Comparison of ENCODE assay signal across 7 mouse cellular contexts in genomic region chr10:24712367-24712761, GRCm38 (mm10). TPM values are rescaled to one million over a fixed set of nuclear protein-coding genes. Genes with fewer than 3 reads are reported as not detected.
A peak's percentile ranks its signal among the peaks of the same experiment; 100 is the strongest.
DNase-seq lines count a peak whose midpoint lies in the region; ATAC-seq lines count a peak whose summit lies in the region.

No protein-coding gene starts in this region.

- no peaks in the 10 kb centered on the region for H3K36me3 ChIP-seq in forebrain, embryonic 16.5 days (ENCODE audit: control insufficient read depth, insufficient read depth)
- no peaks in the 10 kb centered on the region for H3K36me3 ChIP-seq in liver, embryonic 15.5 days (replicated peaks)

- H3K9ac ChIP-seq in forebrain, embryonic 16.5 days (replicated peaks; ENCODE audit: low read depth, low read length) = peak overlapping the region; percentile 71
- peak overlapping the region; percentile 54; the same call in 1 of the 2 replicates for H3K9ac ChIP-seq in liver, embryonic 15.5 days

- WGBS in forebrain, embryonic 16.5 days = 13% methylated on average over 15 of the region's 15 CpGs
- 10% methylated on average over 15 of the region's 15 CpGs for WGBS in liver, embryonic 15.5 days (ENCODE audit: insufficient replicate concordance)

- peaks cover 7% of the 10 kb centered on the region for H3K4me1 ChIP-seq in forebrain, embryonic 16.5 days (replicated peaks; ENCODE audit: control insufficient read depth, insufficient read depth, low read length)
- peaks cover 8% of the 10 kb centered on the region for H3K4me1 ChIP-seq in liver, embryonic 15.5 days (replicated peaks)

- DNase-seq in 416B (ENCODE audit: low read depth) (peak; percentile 21), A20 (ENCODE audit: low read depth, low spot score) (peak; percentile 84)
- no peak for DNase-seq in adrenal gland, postnatal 10 days
- no peak for DNase-seq in layer of hippocampus, adult 9-10 months (ENCODE audit: low spot score)
- DNase-seq in layer of hippocampus, adult 8-10 months (ENCODE audit: low spot score in 2 of 2) = no peak

- H3K27me3 ChIP-seq in forebrain, embryonic 16.5 days (replicated peaks; ENCODE audit: control insufficient read depth, insufficient read depth, low read length) = no peaks in the 10 kb centered on the region
- H3K27me3 ChIP-seq in liver, embryonic 15.5 days = peaks cover 28% of the 10 kb centered on the region

- peak overlapping the region; percentile 100 for H3K4me2 ChIP-seq in forebrain, embryonic 16.5 days (ENCODE audit: low read length)
- peak overlapping the region; percentile 92 for H3K4me2 ChIP-seq in liver, embryonic 15.5 days

- ATAC-seq in forebrain, embryonic 16.5 days = peak; percentile 21; the same call in 1 of the 2 replicates
- ATAC-seq in liver, embryonic 15.5 days (ENCODE audit: insufficient read depth) = no peak

- no peak overlapping the region for H3K27ac ChIP-seq in forebrain, embryonic 16.5 days (ENCODE audit: low read length)
- H3K27ac ChIP-seq in liver, embryonic 15.5 days (replicated peaks) = no peak overlapping the region

- no peaks in the 10 kb centered on the region for H3K9me3 ChIP-seq in forebrain, embryonic 16.5 days (ENCODE audit: control insufficient read depth, low read length)
- no peaks in the 10 kb centered on the region for H3K9me3 ChIP-seq in liver, embryonic 15.5 days (replicated peaks)

- peak overlapping the region; percentile 73 for H3K4me3 ChIP-seq in forebrain, embryonic 16.5 days (replicated peaks; ENCODE audit: low read length)
- H3K4me3 ChIP-seq in liver, embryonic 15.5 days (replicated peaks) = peak overlapping the region; percentile 65

RNA-seq across cellular contexts. Expression of gene Enpp1, which starts 0.4 kb away (rescaled TPM):
- 0.99 and 2.3 TPM in 2 replicates for polyA plus RNA-seq in forebrain, embryonic 16.5 days (2015; fragmentation: Nextera tagmentation; extraction: Ambion mirVana)
- polyA plus RNA-seq in liver, embryonic 15.5 days (2015; fragmentation: Nextera tagmentation; extraction: Ambion mirVana) = 2.0 and 2.5 TPM in 2 replicates
- total RNA-seq in adrenal gland, postnatal 10 days (2021) = 1 to 10 TPM; 5.3 to 7.0 TPM
- total RNA-seq in layer of hippocampus, adult 8-10 months (2022) = 1 to 10 TPM; 3.7 to 5.7 (median 4.4) TPM

Comparison
In these comparisons a context has a peak if more than half of its experiments do, and no peak if none do; other contexts are left out.
1. DNase-seq: peak in 416B (single experiment) and A20 (single experiment); none in adrenal gland, postnatal 10 days (single experiment), layer of hippocampus, adult 9-10 months (single experiment) and layer of hippocampus, adult 8-10 months (0 of 2).